Mouse (Mus musculus): Measurements from ENCODE around the gene Rdh5. TPM values are rescaled to one million over a fixed set of nuclear protein-coding genes. Genes with fewer than 3 reads are reported as not detected.
A peak's percentile ranks its signal among the peaks of the same experiment; 100 is the strongest.

Gene Rdh5
- polyA plus RNA-seq (2012; rRNA removed) = 15.1 and 15.8 TPM in 2 replicates

DNA sequence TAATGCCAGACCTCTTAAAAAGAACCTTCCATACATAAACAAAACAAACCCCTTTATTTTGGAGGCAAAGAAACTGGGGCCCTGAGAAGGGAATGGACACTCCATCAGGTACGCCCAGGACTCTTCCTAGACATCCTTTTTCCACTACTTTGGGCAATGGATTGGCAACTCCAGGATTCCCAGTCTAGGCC, at the start of gene Rdh5:
TSS of gene Rdh5 (minus strand) at position 67 of the 191 bp plus-strand sequence.
- Histone ChIP-seq H3K27ac (ENCODE audit: insufficient read depth, low read length) (peak within 1 kb of the TSS; percentile 81), H3K4me1 (ENCODE audit: control insufficient read depth, insufficient read depth, insufficient read length) (peaks cover 4% of the 10 kb centered on the region; the same call in 1 of the 2 replicates), H3K27me3 (ENCODE audit: control insufficient read depth, insufficient read depth, low read length) (no peaks in the 10 kb centered on the region), H3K4me3 (ENCODE audit: extremely low read depth, insufficient read depth, insufficient read length) (peak within 1 kb of the TSS; percentile 81), H3K36me3 (ENCODE audit: control insufficient read depth, insufficient read depth, low read length) (peaks cover 6% of the 10 kb centered on the region)
- 65% methylated on average over 1 of the region's 1 CpGs for WGBS
- TF ChIP-seq POLR2A (IDR thresholded peaks at IDR 0.05; ENCODE audit: low read depth, low read length) (no peak), CTCF (IDR thresholded peaks at IDR 0.05; ENCODE audit: extremely low read depth, insufficient read depth, insufficient read length, insufficient replicate concordance) (no peak)
- DNase-seq (ENCODE audit: low read depth in 1 of 2, low spot score in 2 of 2) = no peak

DNA sequence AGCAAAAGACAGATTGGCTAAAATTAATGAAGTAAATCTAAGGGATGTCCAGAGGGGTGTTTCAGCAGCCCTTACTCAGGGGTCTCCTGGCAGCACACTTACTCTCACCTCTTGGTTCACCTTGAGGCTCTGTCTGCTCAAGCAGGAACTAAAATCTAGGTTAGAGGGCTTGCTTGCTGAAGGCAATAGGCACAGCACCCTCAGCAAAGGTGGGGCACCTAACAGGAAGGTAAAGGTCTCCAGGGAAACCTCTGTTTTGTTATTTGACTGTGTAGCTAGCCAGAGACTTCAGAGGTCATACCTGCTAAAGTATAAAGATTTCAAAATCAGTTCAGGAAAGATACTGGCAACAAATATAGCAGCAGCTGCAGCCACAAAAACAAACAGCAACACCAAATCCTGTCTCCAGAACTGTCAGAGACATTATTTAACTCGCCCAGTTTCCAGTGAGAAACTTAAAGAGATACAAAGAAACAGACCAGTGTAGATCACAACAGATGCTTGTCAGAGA, 48.1 kb upstream of the Rdh5 start:
- no peak for DNase-seq (ENCODE audit: low read depth in 1 of 2, low spot score in 2 of 2)
- TF ChIP-seq POLR2A (IDR thresholded peaks at IDR 0.05; ENCODE audit: low read depth, low read length) (no peak), CTCF (IDR thresholded peaks at IDR 0.05; ENCODE audit: extremely low read depth, insufficient read depth, insufficient read length, insufficient replicate concordance) (no peak)
- Histone ChIP-seq H3K27ac (ENCODE audit: insufficient read depth, low read length) (no peak overlapping the region), H3K27me3 (ENCODE audit: control insufficient read depth, insufficient read depth, low read length) (no peaks in the 10 kb centered on the region), H3K4me1 (ENCODE audit: control insufficient read depth, insufficient read depth, insufficient read length) (no peaks in the 10 kb centered on the region), H3K4me3 (ENCODE audit: extremely low read depth, insufficient read depth, insufficient read length) (no peak overlapping the region), H3K36me3 (ENCODE audit: control insufficient read depth, insufficient read depth, low read length) (no peaks in the 10 kb centered on the region)
- WGBS = 56% methylated on average over 1 of the region's 1 CpGs

DNA sequence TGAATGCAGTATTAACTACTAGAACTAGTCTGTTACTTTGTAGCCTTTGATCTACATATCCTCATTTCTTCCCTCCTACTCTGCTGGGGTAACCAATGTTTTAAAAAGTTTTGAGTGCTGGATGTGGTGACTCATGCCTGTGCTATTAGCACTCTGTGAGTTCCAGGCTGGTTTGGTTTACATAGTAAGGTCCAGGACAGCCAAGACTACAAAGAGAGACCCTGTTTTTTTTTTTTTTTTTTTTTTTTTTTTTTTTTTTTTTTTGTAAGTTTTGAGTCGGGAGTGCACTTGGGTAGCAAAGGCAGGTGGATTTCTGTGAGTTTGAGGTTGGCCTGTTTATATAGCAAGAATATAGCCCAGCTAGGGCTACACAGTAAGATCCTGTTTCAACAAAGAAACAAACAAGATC, 45.7 kb upstream of the Rdh5 start:
- H3K4me3 ChIP-seq (ENCODE audit: extremely low read depth, insufficient read depth, insufficient read length) = no peak overlapping the region
- H3K4me1 ChIP-seq (ENCODE audit: control insufficient read depth, insufficient read depth, insufficient read length) = no peaks in the 10 kb centered on the region
- H3K27me3 ChIP-seq (ENCODE audit: control insufficient read depth, insufficient read depth, low read length) = no peaks in the 10 kb centered on the region
- WGBS = 47% methylated on average over 1 of the region's 1 CpGs
- no peak for TF ChIP-seq CTCF (IDR thresholded peaks at IDR 0.05; ENCODE audit: extremely low read depth, insufficient read depth, insufficient read length, insufficient replicate concordance)
- no peak for TF ChIP-seq POLR2A (IDR thresholded peaks at IDR 0.05; ENCODE audit: low read depth, low read length)
- no peak for DNase-seq (ENCODE audit: low read depth in 1 of 2, low spot score in 2 of 2)
- no peak overlapping the region for H3K27ac ChIP-seq (ENCODE audit: insufficient read depth, low read length)
- no peaks in the 10 kb centered on the region for H3K36me3 ChIP-seq (ENCODE audit: control insufficient read depth, insufficient read depth, low read length)

DNA sequence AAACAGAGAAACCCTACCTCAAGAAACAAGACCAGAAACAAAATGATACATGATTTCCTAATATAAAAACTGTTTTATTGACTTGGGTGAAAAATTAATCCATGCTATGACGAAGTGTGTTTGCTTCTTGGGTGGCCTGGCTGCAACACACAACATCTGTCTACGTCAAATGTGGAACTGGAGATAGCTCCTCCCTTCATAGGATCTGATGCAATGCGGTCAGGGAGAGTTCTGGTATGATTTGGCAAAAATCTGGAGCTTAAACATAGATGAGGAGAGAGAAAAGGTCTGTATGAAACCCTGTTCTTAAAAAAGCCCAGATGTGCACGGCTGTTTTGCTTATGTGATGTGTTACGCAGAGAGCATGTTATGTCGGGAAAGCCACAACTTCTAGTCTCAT, 43.2 kb upstream of the Rdh5 start:
- Histone ChIP-seq H3K27ac (ENCODE audit: insufficient read depth, low read length) (no peak overlapping the region), H3K27me3 (ENCODE audit: control insufficient read depth, insufficient read depth, low read length) (no peaks in the 10 kb centered on the region), H3K36me3 (ENCODE audit: control insufficient read depth, insufficient read depth, low read length) (no peaks in the 10 kb centered on the region), H3K4me1 (ENCODE audit: control insufficient read depth, insufficient read depth, insufficient read length) (no peaks in the 10 kb centered on the region), H3K4me3 (ENCODE audit: extremely low read depth, insufficient read depth, insufficient read length) (no peak overlapping the region)
- no peak for TF ChIP-seq CTCF (IDR thresholded peaks at IDR 0.05; ENCODE audit: extremely low read depth, insufficient read depth, insufficient read length, insufficient replicate concordance)
- DNase-seq (ENCODE audit: low read depth in 1 of 2, low spot score in 2 of 2) = no peak
- 60% methylated on average over 6 of the region's 6 CpGs for WGBS

DNA sequence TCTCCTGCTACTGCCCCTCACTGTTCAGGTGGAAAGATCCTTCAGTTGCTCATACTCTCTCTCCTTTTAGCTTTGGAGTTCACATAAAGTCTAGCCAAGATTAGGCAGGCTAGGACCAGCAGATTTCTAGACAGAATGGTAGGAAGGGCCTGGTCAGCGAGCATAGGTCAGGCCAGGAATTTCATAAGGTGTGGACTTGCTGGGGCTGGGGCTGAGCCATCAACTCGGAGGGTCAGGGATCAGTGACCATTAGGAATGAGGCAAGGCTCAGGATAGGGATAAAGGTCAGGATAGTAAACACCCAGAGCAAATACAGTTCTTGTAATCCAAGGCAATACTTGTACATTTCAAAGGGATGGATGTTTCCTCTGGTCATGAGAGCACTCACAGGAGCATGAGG, 42.3 kb upstream of the Rdh5 start:
- no peak overlapping the region for H3K4me3 ChIP-seq (ENCODE audit: extremely low read depth, insufficient read depth, insufficient read length)
- 85% methylated on average over 2 of the region's 2 CpGs for WGBS
- H3K4me1 ChIP-seq (ENCODE audit: control insufficient read depth, insufficient read depth, insufficient read length) = no peaks in the 10 kb centered on the region
- DNase-seq (ENCODE audit: low read depth in 1 of 2, low spot score in 2 of 2) = no peak
- TF ChIP-seq CTCF (IDR thresholded peaks at IDR 0.05; ENCODE audit: extremely low read depth, insufficient read depth, insufficient read length, insufficient replicate concordance) = no peak
- TF ChIP-seq POLR2A (IDR thresholded peaks at IDR 0.05; ENCODE audit: low read depth, low read length) = no peak
- H3K27me3 ChIP-seq (ENCODE audit: control insufficient read depth, insufficient read depth, low read length) = 0 out of 2 replicates have a peak, but pooled peaks cover 2% of the 10 kb centered on the region
- H3K27ac ChIP-seq (ENCODE audit: insufficient read depth, low read length) = no peak overlapping the region
- H3K36me3 ChIP-seq (ENCODE audit: control insufficient read depth, insufficient read depth, low read length) = no peaks in the 10 kb centered on the region

DNA sequence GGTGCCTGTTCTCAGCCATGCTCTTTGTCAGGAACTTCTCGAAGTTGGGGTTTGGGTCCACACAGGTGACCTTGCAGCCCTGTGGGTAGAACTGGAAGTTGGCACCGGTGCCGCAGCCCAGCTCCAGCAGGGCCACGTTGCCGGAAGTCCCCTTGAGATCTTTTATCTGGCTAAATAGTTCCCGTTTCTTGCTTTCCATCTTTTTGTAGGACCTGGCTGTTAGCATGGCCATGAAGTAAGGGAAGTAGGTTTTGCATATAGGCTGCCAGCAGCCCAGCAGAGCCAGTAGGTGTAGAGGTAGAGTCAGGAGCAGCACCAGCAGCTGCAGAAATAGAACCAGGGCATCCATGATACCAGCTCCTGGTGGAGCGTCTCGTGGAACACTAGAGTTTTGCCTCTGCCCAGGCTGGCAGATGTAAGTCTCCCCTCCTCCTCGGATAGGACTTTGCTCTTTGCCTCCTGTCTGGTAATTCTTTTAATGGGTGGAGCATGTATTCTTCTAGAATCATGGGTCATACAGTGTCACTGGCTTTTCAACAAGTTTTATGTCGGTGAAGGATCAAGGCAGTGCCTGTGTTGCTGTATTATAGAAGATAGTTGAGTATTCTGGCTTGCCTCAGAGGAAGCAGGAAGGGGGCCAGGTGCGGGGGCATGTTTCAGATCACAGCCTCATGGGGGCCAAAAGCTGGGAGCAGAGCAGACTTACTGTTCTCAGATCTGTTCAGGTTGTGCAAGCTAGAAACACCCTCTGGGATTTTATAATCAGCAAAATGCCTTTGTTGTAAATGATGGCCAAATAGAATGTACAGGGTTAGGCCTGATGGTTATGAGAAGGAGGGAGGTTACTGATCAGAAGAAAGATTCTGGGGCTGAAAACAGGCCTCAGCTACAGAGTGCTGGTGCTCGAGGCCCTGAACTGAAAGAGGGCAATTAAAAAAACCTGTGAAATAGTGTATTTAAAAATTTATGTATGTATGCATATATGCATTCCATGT, 38.2 kb upstream of the Rdh5 start, which contains the start of gene Mettl7b:
TSS of gene Mettl7b (minus strand) at position 399 of the 995 bp plus-strand sequence.
- Histone ChIP-seq H3K36me3 (ENCODE audit: control insufficient read depth, insufficient read depth, low read length) (no peaks in the 10 kb centered on the region), H3K4me3 (ENCODE audit: extremely low read depth, insufficient read depth, insufficient read length) (no peak within 1 kb of the TSS), H3K27ac (ENCODE audit: insufficient read depth, low read length) (no peak within 1 kb of the TSS), H3K4me1 (ENCODE audit: control insufficient read depth, insufficient read depth, insufficient read length) (no peaks in the 10 kb centered on the region), H3K27me3 (ENCODE audit: control insufficient read depth, insufficient read depth, low read length) (0 out of 2 replicates have a peak, but pooled peaks cover 2% of the 10 kb centered on the region)
- no peak for TF ChIP-seq POLR2A (IDR thresholded peaks at IDR 0.05; ENCODE audit: low read depth, low read length)
- no peak for TF ChIP-seq CTCF (IDR thresholded peaks at IDR 0.05; ENCODE audit: extremely low read depth, insufficient read depth, insufficient read length, insufficient replicate concordance)
- 52% methylated on average over 12 of the region's 12 CpGs for WGBS
- DNase-seq (ENCODE audit: low read depth in 1 of 2, low spot score in 2 of 2) = no peak

DNA sequence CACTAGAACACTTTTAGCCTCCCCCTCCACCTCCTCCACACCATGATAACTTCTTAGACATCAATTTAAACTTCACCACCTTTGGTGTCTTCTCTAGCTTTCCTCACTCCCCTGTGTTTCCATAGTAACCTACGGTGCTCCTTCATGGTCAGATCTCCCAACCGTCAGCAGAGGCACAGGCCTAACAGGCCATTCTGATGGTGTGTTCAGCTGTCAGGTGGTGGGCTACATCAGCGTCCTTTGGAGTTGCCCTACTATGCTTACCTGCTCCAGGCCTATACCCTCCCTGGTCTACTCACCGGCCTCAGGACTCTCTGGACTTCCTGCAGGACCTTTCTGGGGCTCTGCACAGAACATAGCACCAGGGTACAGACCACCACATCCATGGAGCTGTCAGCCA, 37.5 kb upstream of the Rdh5 start:
- no peak overlapping the region for H3K27ac ChIP-seq (ENCODE audit: insufficient read depth, low read length)
- no peaks in the 10 kb centered on the region for H3K36me3 ChIP-seq (ENCODE audit: control insufficient read depth, insufficient read depth, low read length)
- no peak overlapping the region for H3K4me3 ChIP-seq (ENCODE audit: extremely low read depth, insufficient read depth, insufficient read length)
- 0 out of 2 replicates have a peak, but pooled peaks cover 2% of the 10 kb centered on the region for H3K27me3 ChIP-seq (ENCODE audit: control insufficient read depth, insufficient read depth, low read length)
- 85% methylated on average over 4 of the region's 4 CpGs for WGBS
- TF ChIP-seq CTCF (IDR thresholded peaks at IDR 0.05; ENCODE audit: extremely low read depth, insufficient read depth, insufficient read length, insufficient replicate concordance) (no peak), POLR2A (IDR thresholded peaks at IDR 0.05; ENCODE audit: low read depth, low read length) (no peak)
- no peak for DNase-seq (ENCODE audit: low read depth in 1 of 2, low spot score in 2 of 2)
- H3K4me1 ChIP-seq (ENCODE audit: control insufficient read depth, insufficient read depth, insufficient read length) = no peaks in the 10 kb centered on the region

Data from spleen, adult 2 months (tissue).